Mouse (Mus musculus): ENCODE results near the gene Ugt1a6a. TPM values are rescaled to one million over a fixed set of nuclear protein-coding genes. Genes with fewer than 3 reads are reported as not detected.

Ugt1a6a gene
- polyA plus RNA-seq, 1 experiment from 2014 or later, result 4.4 TPM

Other genes starting within 250 kb of the Ugt1a6a start
- 26.7 and 27.2 TPM in 2 replicates for gene Usp40, start 126.3 kb upstream of the Ugt1a6a start, polyA plus RNA-seq (2015; fragmentation: Nextera tagmentation; extraction: Ambion mirVana)
- not detected in 2 replicates for gene Ugt1a10, start 79.4 kb upstream of the Ugt1a6a start, polyA plus RNA-seq (2015; fragmentation: Nextera tagmentation; extraction: Ambion mirVana)
- 0.15 TPM in 1 of 2 replicates, not detected in the other for gene Ugt1a9, start 64.0 kb upstream of the Ugt1a6a start, polyA plus RNA-seq (2015; fragmentation: Nextera tagmentation; extraction: Ambion mirVana)
- gene Ugt1a8, start 47.0 kb upstream of the Ugt1a6a start, polyA plus RNA-seq (2015; fragmentation: Nextera tagmentation; extraction: Ambion mirVana), result not detected in 2 replicates
- gene Ugt1a7c, start 39.7 kb upstream of the Ugt1a6a start, polyA plus RNA-seq (2015; fragmentation: Nextera tagmentation; extraction: Ambion mirVana), result 0.60 and 1.1 TPM in 2 replicates
- gene Ugt1a6b, start 31.6 kb upstream of the Ugt1a6a start, polyA plus RNA-seq (2015; fragmentation: Nextera tagmentation; extraction: Ambion mirVana), result 2.1 and 2.3 TPM in 2 replicates
- gene Ugt1a5, start 31.2 kb downstream of the Ugt1a6a start, polyA plus RNA-seq (2015; fragmentation: Nextera tagmentation; extraction: Ambion mirVana), result not detected in 2 replicates
- gene Ugt1a2, start 65.8 kb downstream of the Ugt1a6a start, polyA plus RNA-seq (2015; fragmentation: Nextera tagmentation; extraction: Ambion mirVana), result not detected in 2 replicates
- gene Dnajb3, start 71.0 kb downstream of the Ugt1a6a start, polyA plus RNA-seq (2015; fragmentation: Nextera tagmentation; extraction: Ambion mirVana), result 13.7 TPM in 2 replicates
- gene Ugt1a1, start 77.2 kb downstream of the Ugt1a6a start, polyA plus RNA-seq (2015; fragmentation: Nextera tagmentation; extraction: Ambion mirVana), result not detected in 2 replicates
- 0.73 and 0.88 TPM in 2 replicates for gene Mroh2a, start 92.2 kb downstream of the Ugt1a6a start, polyA plus RNA-seq (2015; fragmentation: Nextera tagmentation; extraction: Ambion mirVana)
- gene Hjurp, start 142.8 kb downstream of the Ugt1a6a start, polyA plus RNA-seq (2015; fragmentation: Nextera tagmentation; extraction: Ambion mirVana), result 115 and 118 TPM in 2 replicates
- 0.06 and 0.11 TPM in 2 replicates for gene Trpm8, start 142.9 kb downstream of the Ugt1a6a start, polyA plus RNA-seq (2015; fragmentation: Nextera tagmentation; extraction: Ambion mirVana)

Measured in forebrain, embryonic 15.5 days (tissue).